Mouse (Mus musculus) cortical plate, adult 2 months (tissue): ENCODE results near the gene Creg1.

ENCODE experiments used
- CTCF ChIP-seq: fragments of 200-500 bp; IDR thresholded peaks from 2 replicates; pipeline ENCODE4 v1.5.1; 2011; ENCODE audit warnings: mild to moderate bottlenecking, control low read depth, low read length; ENCODE audit not compliant: insufficient read depth; ENCODE audit errors: extremely low read depth
- POLR2A ChIP-seq: fragments of 200-500 bp; IDR thresholded peaks from 2 replicates; pipeline ENCODE4 v1.6.1; 2011; ENCODE audit warnings: mild to moderate bottlenecking, low read length, control low read depth; ENCODE audit not compliant: insufficient read depth; ENCODE audit errors: extremely low read depth

DNA sequence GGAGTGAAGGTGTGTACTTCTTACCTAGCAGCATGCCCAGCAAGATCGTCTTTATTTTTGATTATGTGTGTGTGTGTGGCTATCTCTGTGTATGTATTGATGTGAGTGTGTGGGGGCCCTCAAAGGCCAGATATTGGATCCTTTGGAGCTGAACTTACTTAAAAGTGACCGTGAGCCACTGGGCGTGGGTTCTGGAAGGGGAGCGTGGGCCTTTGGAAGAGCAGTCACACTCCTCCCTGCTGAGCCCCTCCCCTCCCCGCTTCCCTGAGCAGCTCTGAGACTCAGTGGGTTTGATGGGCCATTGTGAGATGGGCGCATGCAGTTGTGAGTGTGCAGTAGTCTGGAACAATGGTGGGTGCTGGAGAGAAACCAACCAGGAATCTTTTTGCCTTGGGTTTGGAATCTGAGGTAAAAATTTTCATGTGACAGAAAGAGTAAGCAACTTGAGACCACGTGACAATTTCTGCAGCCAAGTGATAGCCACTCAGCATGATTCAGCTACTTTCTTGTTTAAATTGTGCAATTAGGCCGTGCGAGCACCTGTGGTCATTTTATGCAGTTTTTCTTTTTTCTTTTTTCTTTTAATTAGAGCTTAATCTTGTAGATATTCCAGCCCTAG lies 5.5 kb downstream of the Creg1 start:
- TF ChIP-seq CTCF (no peak), POLR2A (no peak)
